In the genomic region with DNA sequence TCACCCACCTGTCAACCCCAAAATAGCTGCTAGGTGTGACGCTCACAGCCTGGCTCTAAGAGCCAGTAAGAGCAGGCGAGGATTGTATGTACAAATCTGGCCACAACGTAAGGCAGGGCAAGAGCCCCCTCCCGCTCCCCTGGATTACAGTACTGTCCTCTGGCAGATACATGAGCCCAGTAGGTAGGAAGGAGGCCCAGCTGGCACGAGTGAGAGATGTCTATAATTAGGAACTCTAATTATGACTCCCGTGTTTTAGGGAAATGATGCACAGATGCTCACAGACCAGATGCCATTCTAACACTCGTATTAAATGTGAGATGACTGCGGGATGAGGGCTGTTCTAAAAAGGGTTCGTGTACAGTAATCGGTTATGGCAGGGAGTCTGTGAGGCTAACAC, we compare ENCODE assay signal across 11 mouse cellular contexts. TPM values are rescaled to one million over a fixed set of nuclear protein-coding genes. Genes with fewer than 3 reads are reported as not detected.
DNase-seq lines count a peak whose midpoint lies in the region; ATAC-seq lines count a peak whose summit lies in the region.
"Had no signal": no experiment of that assay in that cellular context is flagged by ENCODE, and none has a peak within 500 bp of the region (broad histone marks: within the 10 kb centered on the region; RNA-seq: fewer than 3 reads in every experiment).

No protein-coding gene starts in this region.

- no peaks in the 10 kb centered on the region for H3K9me3 ChIP-seq in hindbrain, embryonic 13.5 days
- H3K9me3 ChIP-seq in hindbrain, embryonic 10.5 days = no peaks in the 10 kb centered on the region
- no peaks in the 10 kb centered on the region for H3K9me3 ChIP-seq in forebrain, embryonic 15.5 days
- H3K9me3 ChIP-seq: liver, embryonic 13.5 days had no signal

- no peak overlapping the region for H3K9ac ChIP-seq in hindbrain, embryonic 13.5 days
- no peak overlapping the region for H3K9ac ChIP-seq in forebrain, embryonic 15.5 days (replicated peaks)
- H3K9ac ChIP-seq: liver, embryonic 13.5 days had no signal

- no peak overlapping the region for H3K4me2 ChIP-seq in hindbrain, embryonic 13.5 days
- H3K4me2 ChIP-seq in forebrain, embryonic 15.5 days (replicated peaks) = no peak overlapping the region
- H3K4me2 ChIP-seq: liver, embryonic 13.5 days had no signal

- DNase-seq in hindbrain, embryonic 10.5 days (ENCODE audit: low spot score) = no peak
- peak; percentile 40 for DNase-seq in cerebellum, adult 8-10 months
- DNase-seq in left cerebral cortex, postnatal 14 days (ENCODE audit: low spot score in 2 of 2) = peak; percentile 65 to 87
- DNase-seq in spleen, adult 12 weeks (ENCODE audit: low spot score) = no peak
- no peak for DNase-seq in kidney, postnatal 4 days
- no peak for DNase-seq in lung, postnatal 36 days
- DNase-seq: kidney, adult 2 months; liver, embryonic 13.5 days had no signal

- H3K36me3 ChIP-seq in hindbrain, embryonic 13.5 days = no peaks in the 10 kb centered on the region
- peaks cover 34% of the 10 kb centered on the region for H3K36me3 ChIP-seq in hindbrain, embryonic 10.5 days
- H3K36me3 ChIP-seq in forebrain, embryonic 15.5 days = no peaks in the 10 kb centered on the region

- ATAC-seq in hindbrain, embryonic 13.5 days (ENCODE audit: low FRiP score) = peak; percentile 67
- ATAC-seq in forebrain, embryonic 15.5 days (replicated peaks) = peak; percentile 75

- no peaks in the 10 kb centered on the region for H3K27me3 ChIP-seq in hindbrain, embryonic 13.5 days
- no peaks in the 10 kb centered on the region for H3K27me3 ChIP-seq in hindbrain, embryonic 10.5 days (ENCODE audit: insufficient read depth, poor library complexity, severe bottlenecking)
- H3K27me3 ChIP-seq in forebrain, embryonic 15.5 days = no peaks in the 10 kb centered on the region
- H3K27me3 ChIP-seq: liver, embryonic 13.5 days had no signal

- peaks cover 1% of the 10 kb centered on the region; the same call in 1 of the 2 replicates for H3K4me1 ChIP-seq in hindbrain, embryonic 13.5 days (replicated peaks)
- H3K4me1 ChIP-seq in hindbrain, embryonic 10.5 days (replicated peaks) = peaks cover 5% of the 10 kb centered on the region
- peaks cover 25% of the 10 kb centered on the region; the same call in 1 of the 2 replicates for H3K4me1 ChIP-seq in forebrain, embryonic 15.5 days

- WGBS in hindbrain, embryonic 13.5 days = 74% methylated on average over 10 of the region's 10 CpGs
- WGBS in hindbrain, embryonic 10.5 days = 92% methylated on average over 10 of the region's 10 CpGs
- 50% methylated on average over 10 of the region's 10 CpGs for WGBS in forebrain, embryonic 15.5 days

- H3K4me3 ChIP-seq in hindbrain, embryonic 13.5 days = no peak overlapping the region
- no peak overlapping the region for H3K4me3 ChIP-seq in hindbrain, embryonic 10.5 days
- no peak overlapping the region for H3K4me3 ChIP-seq in forebrain, embryonic 15.5 days
- H3K4me3 ChIP-seq: erythroblast, embryonic 14.5 days; liver, embryonic 13.5 days had no signal

- intact Hi-C loops in left cerebral cortex, postnatal 14 days (cut with DNase I) = no loop called here

- no peak overlapping the region for H3K27ac ChIP-seq in hindbrain, embryonic 13.5 days
- no peak overlapping the region for H3K27ac ChIP-seq in hindbrain, embryonic 10.5 days
- H3K27ac ChIP-seq in forebrain, embryonic 15.5 days (replicated peaks) = peak overlapping the region; percentile 29; the same call in 1 of the 2 replicates
- H3K27ac ChIP-seq: liver, embryonic 13.5 days had no signal

RNA-seq across cellular contexts. Expression of a gene that starts 6.3 kb away (rescaled TPM):
- 17.8 and 17.9 TPM in 2 replicates for polyA plus RNA-seq in hindbrain, embryonic 13.5 days (2015; fragmentation: Nextera tagmentation; extraction: Ambion mirVana)
- polyA plus RNA-seq in hindbrain, embryonic 10.5 days (2016; fragmentation: Nextera tagmentation; extraction: Ambion mirVana) = 40.7 and 48.6 TPM in 2 replicates
- polyA plus RNA-seq in forebrain, embryonic 15.5 days (2015; fragmentation: Nextera tagmentation; extraction: Ambion mirVana) = 23.7 and 25.0 TPM in 2 replicates
- total RNA-seq in left cerebral cortex, postnatal 14 days (2021) = 10 to 100 TPM; 16.5 to 17.2 TPM

RNA-seq across cellular contexts. Expression of a gene that starts 31.6 kb away (rescaled TPM):
- polyA plus RNA-seq in hindbrain, embryonic 13.5 days (2015; fragmentation: Nextera tagmentation; extraction: Ambion mirVana) = 25.9 and 28.3 TPM in 2 replicates
- polyA plus RNA-seq in hindbrain, embryonic 10.5 days (2016; fragmentation: Nextera tagmentation; extraction: Ambion mirVana) = 23.6 and 33.3 TPM in 2 replicates
- 35.3 and 36.3 TPM in 2 replicates for polyA plus RNA-seq in forebrain, embryonic 15.5 days (2015; fragmentation: Nextera tagmentation; extraction: Ambion mirVana)
- 10 to 100 TPM; 26.7 to 30.6 TPM for total RNA-seq in left cerebral cortex, postnatal 14 days (2021)

Comparison
In these comparisons a context has a peak if more than half of its experiments do, and no peak if none do; other contexts are left out.
1. DNase-seq: peak in cerebellum, adult 8-10 months (single experiment) and left cerebral cortex, postnatal 14 days (2 of 2); none in hindbrain, embryonic 10.5 days (single experiment), spleen, adult 12 weeks (single experiment), kidney, postnatal 4 days (0 of 2) and lung, postnatal 36 days (single experiment).